Mouse (Mus musculus) left cerebral cortex, postnatal 10 days (tissue): ENCODE results near the gene Sipa1l1. TPM values are rescaled to one million over a fixed set of nuclear protein-coding genes. Genes with fewer than 3 reads are reported as not detected.
A peak's percentile ranks its signal among the peaks of the same experiment; 100 is the strongest.

ENCODE experiments used
- DNase-seq, 2 experiments: peaks; one replicate each; pipeline ENCODE4 v3.0.0; 2021 to 2022; ENCODE audit warnings: low spot score in 2 of 2, mixed read lengths in 1 of 2; ENCODE audit errors: extremely low spot score in 1 of 2
- intact Hi-C: fragments of 180-260 bp; cut with DNase I; formaldehyde crosslinking; loops from one replicate; pipeline ENCODE4 v1.15.1; 2025
- total RNA-seq, 2 experiments: library from RNA; stranded (reverse); gene quantifications; 2 replicates each; pipeline ENCODE4 v1.2.3; 2021

The Sipa1l1 gene
- total RNA-seq, 2 experiments from 2014 or later, result 129 to 135 TPM

DNA sequence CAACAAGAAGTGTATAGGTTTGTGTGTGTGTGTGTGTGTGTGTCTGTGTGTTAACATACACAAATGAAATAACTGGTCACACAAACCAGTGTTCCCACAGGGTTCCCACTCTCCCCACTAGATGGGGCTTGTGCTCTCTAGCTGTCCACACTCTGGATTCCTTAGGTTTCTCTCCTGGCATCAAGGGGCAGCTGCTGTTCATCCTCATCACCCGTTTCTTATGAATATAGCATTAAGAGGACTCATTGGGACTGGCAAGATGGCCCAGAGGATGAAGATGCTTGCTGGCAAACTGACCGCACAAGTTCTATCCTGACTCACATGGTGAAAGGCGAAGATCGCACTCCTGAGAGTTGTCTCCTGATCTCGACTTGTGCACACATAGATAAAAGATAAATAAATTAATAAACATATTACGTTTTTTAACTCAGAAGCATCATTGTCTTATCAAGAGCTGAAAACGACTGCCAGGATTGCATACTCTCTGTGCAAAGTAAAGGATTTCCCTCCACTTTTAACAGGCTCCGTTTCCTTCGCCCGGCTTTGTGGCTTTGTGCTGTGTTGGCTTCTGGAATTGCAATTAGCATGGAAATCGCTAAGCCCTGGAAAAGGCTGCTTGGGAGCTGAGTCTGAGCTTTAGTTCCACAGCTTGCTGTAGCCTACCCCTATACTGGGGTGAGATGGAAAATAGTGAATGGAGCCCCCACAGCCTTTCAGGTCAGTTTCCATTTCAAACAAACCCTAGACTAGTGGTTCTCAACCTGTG is 328.9 kb downstream of the Sipa1l1 start:
- DNase-seq, result peak; percentile 68
- intact Hi-C loops, result loop anchor here (2.0 to 5.0 kb wide), 2 partner anchors 449 to 519 kb away; no protein-coding TSS in a partner anchor

DNA sequence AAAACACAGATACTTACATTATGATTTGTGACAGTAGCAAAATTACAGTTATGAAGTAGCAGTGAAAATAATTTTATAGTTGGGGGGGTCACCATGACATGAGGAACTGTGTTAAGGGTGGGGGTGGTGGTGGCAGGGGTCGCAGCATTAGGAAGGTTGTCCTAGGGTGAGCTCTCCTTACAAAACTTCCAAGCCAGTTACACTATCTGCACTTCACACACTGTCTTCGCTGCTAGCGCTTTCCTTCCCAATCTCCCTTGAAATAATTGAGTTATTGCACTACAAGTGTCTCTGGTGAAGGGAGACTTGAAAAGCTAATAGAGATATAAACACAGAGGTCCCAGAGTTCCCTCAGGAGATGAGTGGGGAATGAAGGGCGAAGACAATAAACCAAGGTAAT is 329.6 kb downstream of the Sipa1l1 start:
- intact Hi-C loops, result loop anchor here (2.0 to 5.0 kb wide), 2 partner anchors 449 to 518 kb away; no protein-coding TSS in a partner anchor
- no peak for DNase-seq

- DNase-seq, result no peak
- intact Hi-C loops, result loop anchor here (2.0 to 10.0 kb wide), 3 partner anchors 115 to 517 kb away; no protein-coding TSS in a partner anchor
These were observed 330.6 kb downstream of the Sipa1l1 start for GRCm38 (mm10) chr12:82499731-82500130.
